Mouse (Mus musculus) fibroblast of lung, adult 2 months (primary cell): ENCODE data around the gene Fam214b.
A peak's percentile ranks its signal among the peaks of the same experiment; 100 is the strongest.

ENCODE experiments used
- DNase-seq: peaks from one replicate; pipeline ENCODE4 v3.0.0-alpha.2; 2011; ENCODE audit warnings: low read depth

The Fam214b gene

DNA sequence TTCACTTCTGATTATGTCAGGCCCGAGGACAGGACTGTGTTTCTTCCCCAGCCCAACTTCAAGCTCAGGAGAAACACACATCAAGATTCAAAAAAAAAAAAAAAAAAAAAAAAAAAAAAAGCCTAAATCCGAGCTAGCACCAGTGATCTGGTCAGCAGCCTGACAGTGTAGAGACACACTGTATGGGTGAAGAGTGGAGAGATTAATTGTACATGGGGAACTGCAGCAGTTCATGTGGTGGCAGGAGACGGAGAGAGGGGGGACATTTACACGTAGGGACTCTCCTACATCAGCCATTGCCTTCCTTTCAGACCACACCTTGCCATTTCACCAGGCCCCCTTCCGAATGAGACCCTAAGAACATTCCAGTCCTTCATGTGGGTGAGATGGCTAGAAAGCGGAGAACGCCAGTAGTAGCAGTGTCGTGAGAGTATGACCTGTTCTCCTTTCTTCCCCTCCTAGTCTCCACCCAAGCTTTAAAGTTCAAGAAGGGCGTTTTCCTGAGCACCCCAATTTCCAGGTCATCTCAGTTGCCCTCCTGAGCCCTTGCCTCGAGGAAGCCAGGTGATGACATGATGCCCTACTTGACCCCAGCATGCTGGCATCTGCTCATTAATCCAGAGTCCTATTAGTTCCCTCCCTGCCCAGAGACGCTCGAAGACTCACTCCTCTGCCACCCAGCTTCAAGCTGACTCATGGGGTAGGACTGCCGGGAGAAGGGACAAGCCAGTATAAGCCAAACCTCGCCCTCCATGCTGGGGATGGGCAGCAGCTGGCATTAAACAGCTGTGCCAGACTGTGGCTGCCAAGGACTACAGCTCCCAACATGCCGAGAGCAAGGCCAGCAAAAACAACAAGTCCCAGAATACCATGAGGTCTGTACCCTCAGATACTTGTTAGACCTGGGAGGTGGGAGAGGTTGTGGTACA is 7.2 kb downstream of the Fam214b start:
- no peak for DNase-seq

DNA sequence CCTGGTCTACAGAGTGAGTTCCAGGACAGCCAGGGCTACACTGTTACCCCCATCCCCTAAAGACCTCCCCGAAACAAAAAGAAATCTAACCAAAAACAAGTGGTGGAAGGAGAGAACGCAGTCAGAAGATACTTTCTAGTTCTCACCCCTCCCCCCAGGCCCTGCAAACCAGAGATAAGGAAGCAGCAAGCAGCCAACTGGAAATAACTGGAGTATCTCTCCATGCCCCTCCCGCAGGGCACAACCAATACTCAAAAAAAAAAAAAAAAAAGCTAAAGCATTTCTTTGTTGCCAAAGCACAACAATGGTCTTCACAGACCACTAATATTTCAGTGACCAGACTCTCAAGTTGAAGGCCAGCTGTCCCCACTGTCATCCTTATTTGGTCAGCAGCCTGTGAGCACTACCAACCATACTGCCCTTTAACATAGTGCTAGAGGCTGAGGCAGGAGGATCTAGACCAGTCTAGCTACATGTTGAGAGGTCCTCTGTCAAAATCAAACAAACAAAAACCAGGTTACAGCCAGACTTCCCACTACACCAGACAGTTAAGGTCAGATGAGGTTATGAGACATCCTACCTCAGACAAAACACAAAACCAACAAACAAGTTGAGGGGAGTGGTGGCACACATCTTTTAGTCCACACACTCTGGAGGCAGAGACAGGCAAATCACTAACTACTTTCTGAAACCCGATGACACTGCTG is 8.0 kb downstream of the Fam214b start:
- no peak for DNase-seq

DNA sequence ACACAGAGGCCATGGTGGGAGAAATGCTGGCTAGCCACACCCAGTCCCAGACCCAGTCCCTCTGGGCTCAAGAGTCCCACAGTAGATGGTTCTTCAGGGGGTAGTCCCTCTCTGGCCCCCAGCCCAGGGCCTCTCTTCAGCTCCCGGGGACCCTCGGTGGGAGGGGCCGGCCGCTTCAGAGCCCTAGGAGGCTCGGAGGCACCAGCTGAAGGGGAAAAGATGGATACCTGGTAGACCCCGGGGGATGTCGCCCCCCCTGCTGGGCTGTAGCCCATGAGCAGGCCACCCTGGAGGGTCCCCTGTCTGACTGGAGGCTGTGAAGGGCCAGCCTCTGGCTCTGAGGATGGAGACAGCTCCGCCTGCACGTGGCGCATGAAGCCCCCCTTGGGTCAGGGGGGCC is 9.7 kb downstream of the Fam214b start:
- DNase-seq, result no peak

DNA sequence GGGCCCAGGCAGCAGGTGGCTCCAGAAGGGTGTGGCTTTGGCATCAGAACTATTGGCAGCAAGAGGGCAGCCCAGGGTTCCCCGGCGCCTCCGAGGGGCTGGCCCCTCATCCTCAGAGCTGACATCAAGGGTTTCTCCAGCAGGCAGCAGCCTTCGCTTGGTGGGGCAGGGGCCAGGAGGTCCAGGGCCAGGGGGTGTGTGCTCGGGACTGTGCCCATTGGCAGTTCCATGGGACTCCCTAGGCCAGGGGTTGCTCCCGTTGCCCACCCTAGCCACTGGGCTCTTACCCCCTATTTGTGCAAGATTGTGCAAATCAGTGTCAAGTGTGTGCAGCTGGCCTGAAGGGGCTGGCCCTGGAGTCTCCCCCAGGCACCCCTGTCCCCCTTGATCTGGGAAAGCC is 10.2 kb downstream of the Fam214b start:
- DNase-seq, result no peak

GRCm38 (mm10) chr4:43033481-43033880 is 12.5 kb downstream of the Fam214b start:
- no peak for DNase-seq

GRCm38 (mm10) chr4:43032501-43032900 is 13.5 kb downstream of the Fam214b start:
- no peak for DNase-seq

GRCm38 (mm10) chr4:43031237-43031995 is 14.6 kb downstream of the Fam214b start, which contains the start of gene Stoml2:
Stoml2 (minus strand) TSS chr4:43031710.
- DNase-seq, result peak; percentile 85

- DNase-seq, result no peak
Observed at GRCm38 (mm10) chr4:43030780-43031230, 15.2 kb downstream of the Fam214b start.

DNA sequence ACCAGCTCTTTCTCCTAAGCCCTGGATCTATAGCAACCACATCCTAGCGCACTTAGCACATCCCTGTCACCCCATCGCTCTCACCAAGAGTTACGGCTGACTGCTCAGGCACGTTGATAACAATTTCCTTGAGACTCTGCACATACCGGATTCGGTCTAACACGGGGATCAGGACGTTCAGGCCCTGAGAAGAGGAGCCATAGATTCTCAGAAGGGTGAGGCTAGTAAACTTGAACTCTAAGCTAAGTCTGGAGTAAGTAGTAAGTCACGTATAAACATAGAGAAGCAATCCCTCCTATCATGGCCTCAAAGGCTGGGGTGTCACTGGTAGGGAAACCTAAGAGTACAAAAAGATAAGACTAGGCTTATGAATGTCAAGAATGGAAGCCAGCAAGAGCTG is 15.7 kb downstream of the Fam214b start:
- no peak for DNase-seq

DNA sequence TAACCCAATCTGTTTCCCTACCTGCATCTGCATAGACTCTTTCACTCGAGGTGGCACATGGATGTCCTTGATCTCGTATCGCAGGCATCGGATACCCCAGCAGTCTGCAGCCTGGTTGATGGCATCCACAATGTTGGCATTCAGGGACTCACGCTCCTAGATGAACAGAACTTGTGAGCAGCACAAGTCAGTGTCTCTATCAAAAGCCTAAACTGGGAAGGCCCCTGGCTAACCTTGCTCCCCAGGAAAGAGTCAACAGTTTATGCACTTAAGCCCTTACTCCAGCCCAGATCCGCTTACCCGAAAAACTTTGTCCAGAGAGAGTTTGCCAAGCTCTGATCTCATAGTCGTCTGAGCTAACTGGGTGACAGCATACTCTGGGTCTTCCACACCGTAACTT is 16.3 kb downstream of the Fam214b start:
- no peak for DNase-seq

DNA sequence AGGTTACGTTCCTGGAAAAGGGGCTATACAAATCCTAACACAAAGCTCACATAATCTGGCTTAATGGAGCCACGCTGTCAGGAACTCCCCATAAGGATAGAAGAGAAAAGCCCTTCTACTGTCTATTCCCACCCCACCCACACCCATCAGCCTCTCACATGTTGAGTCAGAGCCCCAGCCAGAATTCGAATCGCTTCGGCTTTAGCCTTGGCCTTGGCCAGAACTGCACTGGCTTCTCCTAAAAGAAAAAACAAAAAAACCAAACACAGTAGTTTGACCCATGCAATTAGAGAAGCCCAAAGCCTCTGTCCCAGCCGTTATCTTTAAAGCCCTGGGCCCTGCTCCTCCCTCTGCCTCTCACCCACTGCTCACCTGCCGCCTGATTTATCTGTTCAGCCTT is 16.9 kb downstream of the Fam214b start:
- no peak for DNase-seq

DNA sequence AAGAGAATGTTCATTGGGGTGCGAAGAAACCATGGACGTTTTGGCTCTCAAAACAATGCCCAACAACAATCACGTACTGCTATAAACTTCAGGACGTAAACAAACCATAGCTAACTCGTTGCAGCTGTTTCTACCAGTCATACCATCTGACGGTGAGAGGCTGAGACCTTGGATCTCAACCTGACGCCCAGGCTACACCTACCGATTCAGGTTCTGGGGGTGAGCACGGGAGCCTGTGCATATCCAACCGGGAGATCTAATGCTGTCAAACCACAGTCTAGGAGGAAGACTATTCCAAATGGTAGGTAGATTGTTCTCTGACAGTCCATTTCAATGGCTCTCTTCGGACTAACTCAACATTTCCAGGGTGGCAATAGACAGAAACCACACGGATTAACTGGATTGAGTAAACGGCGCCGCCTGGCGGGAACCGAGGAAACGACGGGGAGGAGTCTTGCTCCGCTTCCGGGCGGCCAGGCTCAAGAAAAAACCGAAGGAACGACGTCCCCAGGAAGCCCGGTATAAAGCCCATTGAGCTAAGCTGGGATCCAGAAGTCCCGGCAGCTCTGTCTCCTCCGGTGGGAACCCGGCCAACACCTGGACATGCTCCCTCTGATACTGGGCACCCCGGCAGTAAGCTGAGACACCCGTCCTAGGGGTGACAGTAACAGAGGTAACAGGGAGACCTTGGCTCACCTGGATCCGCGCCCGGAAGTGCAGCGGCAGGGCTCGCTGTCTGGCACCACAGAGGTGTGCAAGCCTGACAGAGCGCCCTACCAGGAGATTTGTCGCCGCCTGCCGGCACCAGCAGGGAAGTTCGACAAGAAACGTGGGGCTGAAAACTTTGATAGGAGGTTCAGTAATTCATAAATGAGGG is 20.7 kb downstream of the Fam214b start, which contains the start of gene Pigo:
TSS of gene Pigo (minus strand) at position 736 of the 877 bp plus-strand sequence.
- DNase-seq, result peak; percentile 88

- no peak for DNase-seq
Observed at GRCm38 (mm10) chr4:43024673-43025072, 21.3 kb downstream of the Fam214b start.

DNA sequence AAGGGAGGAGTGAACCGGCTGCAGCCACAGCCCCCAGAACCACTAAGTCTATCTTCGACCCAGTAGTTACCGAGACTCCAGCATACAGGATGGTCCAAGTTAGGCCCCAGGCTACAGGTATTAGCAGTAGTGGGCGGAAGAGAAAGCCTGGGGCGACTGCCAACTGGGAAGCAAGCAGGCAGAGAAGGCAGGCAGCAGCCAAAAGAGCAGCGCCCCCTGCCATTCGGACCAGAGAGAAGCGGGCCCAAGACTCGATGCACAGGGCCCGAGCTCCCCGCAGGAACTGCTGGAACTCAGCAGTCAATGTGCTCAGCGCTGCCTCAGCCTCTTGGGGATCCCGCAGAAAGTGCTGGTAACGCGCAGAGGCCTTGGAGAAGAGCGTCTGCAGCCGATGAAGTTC is 24.7 kb downstream of the Fam214b start:
- DNase-seq, result no peak

- no peak for DNase-seq
Observed at GRCm38 (mm10) chr4:43020876-43021275, 25.1 kb downstream of the Fam214b start.

- no peak for DNase-seq
Observed at GRCm38 (mm10) chr4:43019641-43020465, 26.2 kb downstream of the Fam214b start.

GRCm38 (mm10) chr4:43019176-43019575 is 26.8 kb downstream of the Fam214b start:
- DNase-seq, result no peak

DNA sequence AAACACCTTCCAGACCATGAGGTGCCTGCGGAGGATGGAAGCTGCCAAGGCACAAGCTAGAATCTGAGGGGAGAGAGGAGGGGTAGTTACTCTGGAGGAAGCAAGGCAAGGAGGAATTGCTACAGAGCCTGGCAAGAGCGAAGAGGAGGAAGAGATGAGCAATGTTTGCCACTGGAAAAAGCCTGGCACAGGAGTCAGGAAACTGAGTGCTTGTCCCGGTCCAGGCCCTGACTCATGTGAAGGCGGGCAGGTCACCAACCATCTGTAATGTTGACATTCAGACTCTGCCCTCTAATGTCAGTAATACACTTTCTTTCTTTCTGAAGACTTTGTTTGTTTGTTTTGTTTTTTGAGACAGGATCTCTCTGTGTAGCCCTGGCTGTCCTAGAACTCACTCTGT is 27.9 kb downstream of the Fam214b start:
- DNase-seq, result peak; percentile 14

- no peak for DNase-seq
Observed at GRCm38 (mm10) chr4:43012091-43012490, 33.9 kb downstream of the Fam214b start.
